Mouse (Mus musculus) intestine, postnatal 0 days (tissue): ENCODE data around the gene Ermp1. TPM values are rescaled to one million over a fixed set of nuclear protein-coding genes. Genes with fewer than 3 reads are reported as not detected.

Experiments
- ATAC-seq: fragments of 200-750 bp; cut with Nextera tagmentation; 2 replicates; pipeline ENCODE4 v1.8.0; 2017; ENCODE audit warnings: mild to moderate bottlenecking, moderate TSS enrichment, moderate library complexity
- H3K27ac ChIP-seq: fragments of 300-500 bp; sonication (generic); 2 replicates; pipeline ENCODE4 v1.5.1; 2014; ENCODE audit warnings: mild to moderate bottlenecking, low read depth, low read length, moderate library complexity
- H3K27me3 ChIP-seq: fragments of 300-500 bp; sonication (generic); replicated peaks from 2 replicates; pipeline ENCODE4 v1.6.1; 2014; ENCODE audit warnings: low read length, mixed read lengths; ENCODE audit not compliant: control insufficient read depth, insufficient read depth
- H3K36me3 ChIP-seq: fragments of 300-500 bp; sonication (generic); 2 replicates; pipeline ENCODE4 v1.6.1; 2014; ENCODE audit warnings: mild to moderate bottlenecking, moderate library complexity; ENCODE audit not compliant: control insufficient read depth, insufficient read depth
- H3K4me1 ChIP-seq: fragments of 300-500 bp; sonication (generic); replicated peaks from 2 replicates; pipeline ENCODE4 v1.6.1; 2014; ENCODE audit warnings: antibody characterized with exemption, low read length, mixed read lengths; ENCODE audit not compliant: control insufficient read depth, insufficient read depth
- H3K4me2 ChIP-seq: fragments of 300-500 bp; sonication (generic); replicated peaks from 2 replicates; pipeline ENCODE4 v1.6.1; 2014; ENCODE audit warnings: low read depth, mild to moderate bottlenecking, moderate library complexity
- H3K4me3 ChIP-seq: fragments of 300-500 bp; sonication (generic); 2 replicates; pipeline ENCODE4 v1.5.1; 2014; ENCODE audit warnings: low read depth, low read length
- H3K9ac ChIP-seq: fragments of 300-500 bp; sonication (generic); 2 replicates; pipeline ENCODE4 v1.6.1; 2014; ENCODE audit warnings: mild to moderate bottlenecking, low read depth, low read length
- H3K9me3 ChIP-seq: fragments of 300-500 bp; sonication (generic); 2 replicates; pipeline ENCODE4 v1.6.1; 2016; ENCODE audit warnings: mixed run types; ENCODE audit not compliant: control insufficient read depth
- CTCF ChIP-seq: sonication (generic); IDR thresholded peaks from 2 replicates; pipeline ENCODE4 v1.5.1; 2016; ENCODE audit warnings: low read depth, mild to moderate bottlenecking, control low read depth, antibody characterized with exemption, moderate library complexity
- WGBS: fragments of 180-500 bp; shearing (Covaris S2); extraction: QIAGEN DNeasy Blood & Tissue Kit; methylation state at CpG from one replicate; pipeline ENCODE4 v1.1.7; 2014; 5-methylcytosine and 5-hydroxymethylcytosine counted together
- polyA plus RNA-seq: library from polyadenylated mRNA; unstranded; fragments of >200 nt; fragmentation: Nextera tagmentation; extraction: Ambion mirVana; gene quantifications from 2 replicates; pipeline ENCODE4 v1.2.1, GENCODE M21; 2015

The Ermp1 gene
- polyA plus RNA-seq, 1 experiment from 2014 or later: 8.3 TPM

DNA sequence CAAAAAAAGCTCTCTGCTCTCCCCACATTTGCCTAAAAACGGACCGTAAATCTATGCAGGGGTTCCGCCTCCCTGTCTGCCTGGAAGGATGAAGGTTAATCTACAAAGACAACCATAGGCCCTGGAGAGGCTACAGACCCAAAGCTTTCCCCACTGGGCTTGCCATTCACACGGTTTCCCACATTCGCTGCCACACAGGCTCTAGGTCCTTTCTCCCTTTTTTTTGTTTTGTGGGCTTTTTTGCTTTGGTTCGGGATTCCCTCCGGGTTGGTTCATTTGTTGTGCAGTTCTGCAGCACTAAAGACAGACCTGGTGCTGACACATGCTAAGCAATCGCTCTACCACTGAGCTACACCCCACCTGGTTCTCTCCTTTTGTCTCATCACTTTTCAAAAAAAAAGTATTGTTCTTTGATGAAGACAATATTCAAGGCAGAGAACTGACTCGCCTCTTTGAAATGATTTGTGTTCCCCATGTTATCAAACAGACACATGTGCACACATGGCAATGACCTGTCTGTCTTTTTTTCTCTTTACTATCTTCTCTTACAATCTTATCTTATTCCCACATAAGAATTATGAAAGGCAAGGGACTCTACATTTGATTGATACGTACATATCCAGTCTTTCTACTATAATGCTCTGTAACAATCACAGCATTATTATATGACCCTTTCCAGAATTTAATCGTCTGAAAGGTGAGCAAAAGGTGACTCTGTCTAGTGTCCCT lies 4.9 kb downstream of the Ermp1 start:
- Histone ChIP-seq H3K36me3 (peaks cover 5% of the 10 kb centered on the region; the same call in 1 of the 2 replicates), H3K9me3 (no peaks in the 10 kb centered on the region), H3K27me3 (no peaks in the 10 kb centered on the region), H3K4me2 (no peak overlapping the region), H3K27ac (no peak overlapping the region), H3K4me3 (no peak overlapping the region), H3K4me1 (0 out of 2 replicates have a peak, but pooled peaks cover 3% of the 10 kb centered on the region), H3K9ac (no peak overlapping the region)
- TF ChIP-seq CTCF: no peak
- no peak for ATAC-seq
- 87% methylated on average over 11 of the region's 11 CpGs for WGBS

- no peak overlapping the region for H3K4me2 ChIP-seq
- WGBS: 80% methylated on average over 6 of the region's 6 CpGs
Measured at GRCm38 (mm10) chr19:29642211-29642610, 6.0 kb downstream of the Ermp1 start.

DNA sequence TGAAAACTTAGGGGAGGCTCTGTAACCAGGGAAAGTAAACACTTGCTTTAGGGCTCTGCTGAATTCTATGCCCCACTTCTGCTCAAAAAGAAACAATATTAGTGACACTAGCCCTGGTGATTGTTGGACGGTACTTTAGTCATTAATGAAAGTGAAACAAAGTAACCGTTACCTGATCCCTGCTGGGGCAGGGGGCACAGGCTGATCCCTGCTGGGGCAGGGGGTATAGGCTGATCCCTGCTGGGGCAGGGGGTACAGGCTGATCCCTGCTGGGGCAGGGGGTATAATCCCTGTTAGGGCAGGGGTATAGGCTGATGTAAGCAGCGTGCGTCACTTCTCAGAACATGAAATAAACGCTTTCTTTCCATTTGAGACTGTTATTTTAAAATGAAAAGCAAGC lies 6.7 kb downstream of the Ermp1 start:
- 69% methylated on average over 5 of the region's 5 CpGs for WGBS
- Histone ChIP-seq H3K36me3 (peaks cover 12% of the 10 kb centered on the region), H3K4me3 (no peak overlapping the region), H3K9me3 (no peaks in the 10 kb centered on the region), H3K4me2 (peak overlapping the region; percentile 52), H3K27me3 (no peaks in the 10 kb centered on the region), H3K27ac (peak overlapping the region; percentile 46; the same call in 1 of the 2 replicates), H3K4me1 (0 out of 2 replicates have a peak, but pooled peaks cover 3% of the 10 kb centered on the region), H3K9ac (no peak overlapping the region)
- TF ChIP-seq CTCF: no peak
- ATAC-seq: peak; percentile 28; the same call in 1 of the 2 replicates

More at GRCm38 (mm10) chr19:29642211-29642610, 6.0 kb downstream of the Ermp1 start:
- H3K27ac ChIP-seq: no peak overlapping the region
- TF ChIP-seq CTCF: no peak
- no peaks in the 10 kb centered on the region for H3K27me3 ChIP-seq
- H3K9me3 ChIP-seq: no peaks in the 10 kb centered on the region
- H3K4me1 ChIP-seq: 0 out of 2 replicates have a peak, but pooled peaks cover 3% of the 10 kb centered on the region
- no peak overlapping the region for H3K9ac ChIP-seq
- no peak overlapping the region for H3K4me3 ChIP-seq
- ATAC-seq: no peak
- peaks cover 9% of the 10 kb centered on the region for H3K36me3 ChIP-seq

DNA sequence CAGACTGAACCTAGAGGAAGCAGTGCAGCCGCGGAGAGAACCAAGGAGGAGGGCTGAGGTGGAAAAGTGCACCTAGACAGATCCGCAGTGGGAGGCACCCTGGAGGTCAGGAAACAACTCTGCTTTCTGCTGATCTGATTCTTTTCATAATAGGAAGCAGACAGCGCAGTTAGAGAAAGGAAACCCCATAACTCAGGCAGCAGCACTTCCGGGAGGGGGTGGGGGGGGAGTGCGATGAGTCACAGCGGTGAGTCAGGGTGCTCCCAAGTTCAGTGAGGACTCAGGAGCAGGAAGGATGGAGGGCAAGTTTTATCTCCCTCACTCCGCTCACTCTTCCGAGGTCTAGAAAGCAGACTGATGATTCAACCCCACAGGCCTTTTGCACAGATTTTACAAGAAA lies 7.2 kb downstream of the Ermp1 start:
- peak overlapping the region; percentile 52 for H3K4me2 ChIP-seq
- TF ChIP-seq CTCF: no peak
- peaks cover 16% of the 10 kb centered on the region for H3K36me3 ChIP-seq
- no peaks in the 10 kb centered on the region for H3K27me3 ChIP-seq
- peak overlapping the region; percentile 46 for H3K27ac ChIP-seq
- WGBS: 20% methylated on average over 6 of the region's 9 CpGs
- no peaks in the 10 kb centered on the region for H3K9me3 ChIP-seq
- H3K4me3 ChIP-seq: no peak overlapping the region
- H3K9ac ChIP-seq: no peak overlapping the region
- ATAC-seq: peak; percentile 92
- 0 out of 2 replicates have a peak, but pooled peaks cover 3% of the 10 kb centered on the region for H3K4me1 ChIP-seq

DNA sequence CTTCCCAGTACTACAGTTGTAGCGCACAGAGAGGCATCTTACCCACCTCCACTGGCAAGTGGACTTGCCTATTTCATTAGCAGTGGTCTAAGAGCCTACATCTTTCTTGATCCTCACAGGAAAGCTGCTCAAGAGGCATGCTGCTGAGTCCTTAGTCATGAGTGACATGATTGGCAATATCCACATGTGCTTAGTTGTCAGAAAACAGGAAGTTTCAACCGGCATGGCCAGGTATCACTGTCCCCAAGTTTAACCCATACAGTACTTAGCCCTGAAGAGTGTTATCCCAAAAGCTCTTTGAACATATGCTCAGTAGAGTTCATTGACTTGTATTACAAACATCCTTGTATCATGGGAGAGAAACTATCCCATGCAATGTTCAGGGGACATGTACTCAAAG lies 36.1 kb downstream of the Ermp1 start:
- Histone ChIP-seq H3K9me3 (no peaks in the 10 kb centered on the region), H3K27ac (no peak overlapping the region; the same call in 1 of the 2 replicates), H3K4me3 (no peak overlapping the region), H3K4me1 (no peaks in the 10 kb centered on the region), H3K36me3 (peaks cover 37% of the 10 kb centered on the region), H3K27me3 (no peaks in the 10 kb centered on the region), H3K9ac (no peak overlapping the region), H3K4me2 (no peak overlapping the region)
- no peak for ATAC-seq
- WGBS: 71% methylated on average over 2 of the region's 2 CpGs
- TF ChIP-seq CTCF: no peak

DNA sequence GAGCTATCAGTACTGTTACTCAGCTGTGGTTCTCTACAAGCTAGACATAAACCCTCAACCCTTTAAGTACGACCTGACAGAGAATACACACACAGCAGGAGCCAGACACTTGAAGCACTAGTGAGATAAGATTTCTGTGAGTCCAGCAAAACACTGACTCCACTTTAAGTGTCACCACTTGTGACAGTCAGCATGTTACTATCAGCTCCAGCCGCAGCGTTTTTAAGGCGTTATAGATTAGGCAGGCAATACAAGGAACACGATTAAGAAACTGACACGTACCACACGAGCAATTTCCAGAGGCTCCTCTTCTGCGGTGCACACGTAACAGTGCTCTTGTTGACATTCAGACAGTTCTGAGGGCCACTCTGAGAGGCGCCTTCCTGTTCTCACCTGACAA lies 37.3 kb downstream of the Ermp1 start:
- 56% methylated on average over 10 of the region's 10 CpGs for WGBS
- Histone ChIP-seq H3K4me2 (no peak overlapping the region), H3K36me3 (peaks cover 37% of the 10 kb centered on the region), H3K4me3 (no peak overlapping the region), H3K9ac (no peak overlapping the region), H3K9me3 (no peaks in the 10 kb centered on the region), H3K27me3 (no peaks in the 10 kb centered on the region), H3K27ac (peak overlapping the region; percentile 65; the same call in 1 of the 2 replicates), H3K4me1 (no peaks in the 10 kb centered on the region)
- no peak for TF ChIP-seq CTCF
- peak; percentile 84 for ATAC-seq
